Mouse (Mus musculus) liver, embryonic 14.5 days (tissue): ENCODE results near the gene Nsmce4a. TPM values are rescaled to one million over a fixed set of nuclear protein-coding genes. Genes with fewer than 3 reads are reported as not detected.

Experiments used
- ATAC-seq: fragments of 200-750 bp; cut with Nextera tagmentation; 2 replicates; pipeline ENCODE4 v1.8.0; 2017; ENCODE audit warnings: moderate number of reproducible peaks, mild to moderate bottlenecking, moderate library complexity; ENCODE audit not compliant: insufficient read depth
- DNase-seq, 3 experiments: peaks; one replicate each; pipeline ENCODE4 v3.0.0-alpha.2; 2012 to 2013; ENCODE audit warnings: low read depth in 3 of 3, low spot score in 3 of 3
- H3K27ac ChIP-seq: fragments of 300-500 bp; sonication (generic); 2 replicates; pipeline ENCODE4 v1.5.1; 2014; ENCODE audit warnings: moderate library complexity, mild to moderate bottlenecking, control low read depth, inconsistent platforms
- H3K27me3 ChIP-seq: fragments of 300-500 bp; sonication (generic); 2 replicates; pipeline ENCODE4 v1.6.1; 2014; ENCODE audit warnings: mild to moderate bottlenecking, low read length, moderate library complexity; ENCODE audit not compliant: control insufficient read depth, insufficient read depth
- H3K36me3 ChIP-seq: fragments of 300-500 bp; sonication (generic); replicated peaks from 2 replicates; pipeline ENCODE4 v1.6.1; 2014; ENCODE audit warnings: low read depth; ENCODE audit not compliant: control insufficient read depth, insufficient read depth
- H3K4me1 ChIP-seq, 2 experiments: fragments of 200-500 bp in 1 of 2; fragments of 300-500 bp in 1 of 2; sonication (generic) in 1 of 2; replicated peaks; 2 replicates each; pipeline ENCODE4 v1.6.1; 2012 to 2014; ENCODE audit warnings: antibody characterized with exemption in 1 of 2, inconsistent platforms in 1 of 2, low read length in 1 of 2; ENCODE audit not compliant: control insufficient read depth in 2 of 2, insufficient read depth in 2 of 2
- H3K4me2 ChIP-seq: fragments of 300-500 bp; sonication (generic); 2 replicates; pipeline ENCODE4 v1.6.1; 2014; ENCODE audit warnings: low read depth, mild to moderate bottlenecking, control low read depth, moderate library complexity
- H3K4me3 ChIP-seq, 2 experiments: fragments of 200-500 bp in 1 of 2; fragments of 300-500 bp in 1 of 2; sonication (generic) in 1 of 2; 2 replicates each; pipeline ENCODE4 v1.5.1; 2012 to 2014; ENCODE audit warnings: low read depth in 2 of 2, low read length in 2 of 2, mild to moderate bottlenecking in 2 of 2, control low read depth in 1 of 2, inconsistent platforms in 1 of 2, moderate library complexity in 1 of 2; ENCODE audit not compliant: insufficient read depth in 1 of 2
- H3K9ac ChIP-seq: fragments of 300-500 bp; sonication (generic); replicated peaks from 2 replicates; pipeline ENCODE4 v1.6.1; 2014; ENCODE audit warnings: mild to moderate bottlenecking, control low read depth, moderate library complexity
- H3K9me3 ChIP-seq: fragments of 300-500 bp; sonication (generic); 2 replicates; pipeline ENCODE4 v1.6.1; 2016; ENCODE audit warnings: low read length, mixed read lengths; ENCODE audit not compliant: control insufficient read depth
- CTCF ChIP-seq: IDR thresholded peaks from 2 replicates; pipeline ENCODE4 v1.5.1; 2016; ENCODE audit warnings: antibody characterized with exemption, low read depth, control low read depth
- EP300 ChIP-seq: IDR thresholded peaks from 2 replicates; pipeline ENCODE4 v1.6.1; 2016; ENCODE audit warnings: antibody characterized with exemption, low read depth
- WGBS: fragments of 180-500 bp; shearing (Covaris S2); extraction: QIAGEN DNeasy Blood & Tissue Kit; methylation state at CpG from one replicate; pipeline ENCODE4 v1.1.7; 2014; ENCODE audit not compliant: insufficient replicate concordance; 5-methylcytosine and 5-hydroxymethylcytosine counted together
- polyA plus RNA-seq, 2 experiments: library from polyadenylated mRNA; depleted of rRNA in 1 of 2; stranded (reverse) in 1 of 2; unstranded in 1 of 2; fragments of >200 nt; fragmentation: Nextera tagmentation in 1 of 2; extraction: Ambion mirVana in 1 of 2; gene quantifications; 2 replicates each; pipeline versions ENCODE4 v1.2.1 to v1.2.3; 2012 to 2014

The Nsmce4a gene
- polyA plus RNA-seq (2012; rRNA removed) (31.8 and 53.2 TPM in 2 replicates), polyA plus RNA-seq (2014; fragmentation: Nextera tagmentation; extraction: Ambion mirVana) (115 and 132 TPM in 2 replicates)

DNA sequence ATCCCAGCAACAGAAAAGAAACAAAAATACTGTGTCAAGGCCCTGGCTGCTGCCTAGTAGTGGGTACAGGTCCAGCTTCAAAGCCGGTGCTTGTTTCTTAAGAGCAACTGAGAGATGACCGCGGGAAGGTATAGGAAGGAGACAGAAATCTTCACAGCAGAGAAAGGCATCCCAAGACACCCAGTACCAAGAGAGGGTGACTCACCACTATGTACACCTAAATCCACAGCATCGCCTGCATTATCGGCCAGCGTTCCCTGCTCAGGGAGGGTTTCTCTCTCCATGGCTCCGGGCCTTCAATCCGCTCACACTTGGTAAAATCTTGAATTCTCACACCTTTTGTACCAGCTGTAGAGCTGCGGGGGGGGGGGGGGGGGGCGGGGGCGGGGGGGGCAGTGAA lies at the start of gene Nsmce4a:
Gene Nsmce4a, minus strand, starts transcription at position 298 of the 400 bp plus-strand sequence.
- no peaks in the 10 kb centered on the region for H3K36me3 ChIP-seq
- H3K4me3 ChIP-seq: no peak within 1 kb of the TSS
- ATAC-seq (no peak), DNase-seq (no peak)
- no peaks in the 10 kb centered on the region for H3K27me3 ChIP-seq
- H3K27ac ChIP-seq: no peak within 1 kb of the TSS
- peaks cover 0 to 4% of the 10 kb centered on the region in 2 experiments; a peak in 2 of 4 replicates for H3K4me1 ChIP-seq
- H3K4me2 ChIP-seq: no peak within 1 kb of the TSS
- H3K9me3 ChIP-seq: no peaks in the 10 kb centered on the region
- H3K9ac ChIP-seq: no peak within 1 kb of the TSS
- WGBS: 85% methylated on average over 8 of the region's 11 CpGs
- TF ChIP-seq CTCF: no peak
- TF ChIP-seq EP300: no peak

- no peaks in the 10 kb centered on the region for H3K9me3 ChIP-seq
- no peak overlapping the region for H3K27ac ChIP-seq
- DNase-seq (no peak), ATAC-seq (no peak)
- H3K4me3 ChIP-seq: no peak overlapping the region
- H3K27me3 ChIP-seq: no peaks in the 10 kb centered on the region
- no peak for TF ChIP-seq EP300
- no peak for TF ChIP-seq CTCF
- no peaks in the 10 kb centered on the region for H3K4me1 ChIP-seq
- H3K36me3 ChIP-seq: no peaks in the 10 kb centered on the region
- no peak overlapping the region for H3K9ac ChIP-seq
- H3K4me2 ChIP-seq: no peak overlapping the region
- WGBS: 64% methylated on average over 4 of the region's 4 CpGs
Observed at GRCm38 (mm10) chr7:130622359-130622758, 49.4 kb upstream of the Nsmce4a start.

DNA sequence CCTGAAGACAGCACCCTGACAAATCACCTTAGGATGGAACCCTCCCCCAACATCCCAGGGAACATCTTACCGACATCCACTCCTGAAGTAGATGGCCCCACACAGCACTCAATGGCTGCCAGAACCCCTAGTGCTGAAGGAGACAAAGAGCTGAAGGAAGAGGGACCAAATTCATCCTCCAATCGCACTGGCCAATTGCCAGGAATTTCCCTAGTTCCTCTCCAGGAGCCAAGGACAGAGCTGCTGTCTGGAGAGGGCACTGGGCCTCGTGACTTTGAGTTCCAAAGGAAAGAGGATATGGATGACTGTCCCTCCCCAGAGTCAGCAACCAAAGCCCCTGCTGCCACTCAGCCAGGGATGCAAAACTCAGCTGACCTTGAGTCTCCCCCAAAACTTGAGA lies 49.0 kb upstream of the Nsmce4a start:
- Histone ChIP-seq H3K36me3 (no peaks in the 10 kb centered on the region), H3K4me1 (no peaks in the 10 kb centered on the region), H3K9me3 (no peaks in the 10 kb centered on the region), H3K4me2 (no peak overlapping the region), H3K4me3 (no peak overlapping the region), H3K27ac (no peak overlapping the region), H3K27me3 (no peaks in the 10 kb centered on the region), H3K9ac (no peak overlapping the region)
- DNase-seq: no peak
- WGBS: 41% methylated on average over 3 of the region's 3 CpGs
- no peak for ATAC-seq
- no peak for TF ChIP-seq CTCF
- TF ChIP-seq EP300: no peak

GRCm38 (mm10) chr7:130621068-130621467 lies 48.1 kb upstream of the Nsmce4a start:
- no peak for ATAC-seq
- WGBS: 79% methylated on average over 2 of the region's 2 CpGs
- Histone ChIP-seq H3K27me3 (no peaks in the 10 kb centered on the region), H3K4me2 (no peak overlapping the region), H3K36me3 (no peaks in the 10 kb centered on the region), H3K9ac (no peak overlapping the region), H3K4me3 (no peak overlapping the region), H3K27ac (no peak overlapping the region), H3K4me1 (no peaks in the 10 kb centered on the region), H3K9me3 (no peaks in the 10 kb centered on the region)
- DNase-seq: no peak
- TF ChIP-seq EP300: no peak
- TF ChIP-seq CTCF: no peak

DNA sequence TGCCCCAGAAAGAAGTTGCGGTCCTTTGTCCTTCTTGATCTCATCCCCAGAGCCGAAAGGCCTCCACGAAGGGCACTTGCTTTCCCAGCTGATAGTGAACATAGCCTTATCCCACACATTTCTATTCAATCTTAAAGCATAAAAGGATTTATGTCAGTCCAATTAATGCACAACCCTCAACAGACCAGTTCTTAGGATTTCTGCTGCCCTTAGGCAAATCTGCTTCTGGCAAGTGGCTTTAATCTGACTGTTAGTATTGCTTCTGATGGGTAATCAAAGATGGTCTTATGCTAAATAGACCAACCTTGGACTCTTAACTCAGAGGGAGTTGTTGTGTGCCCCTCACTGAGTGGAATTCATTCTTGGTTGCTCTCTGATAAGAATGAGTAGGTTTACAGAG lies 44.7 kb upstream of the Nsmce4a start:
- H3K27ac ChIP-seq: no peak overlapping the region
- no peak overlapping the region for H3K9ac ChIP-seq
- H3K4me3 ChIP-seq: no peak overlapping the region
- H3K27me3 ChIP-seq: no peaks in the 10 kb centered on the region
- no peak for DNase-seq
- no peak for ATAC-seq
- WGBS: 81% methylated on average over 3 of the region's 3 CpGs
- H3K4me2 ChIP-seq: no peak overlapping the region
- no peak for TF ChIP-seq EP300
- TF ChIP-seq CTCF: no peak
- H3K4me1 ChIP-seq: no peaks in the 10 kb centered on the region
- no peaks in the 10 kb centered on the region for H3K9me3 ChIP-seq
- no peaks in the 10 kb centered on the region for H3K36me3 ChIP-seq
